Mouse (Mus musculus): Measurements from ENCODE around the gene Spag5.

- TF ChIP-seq CTCF (IDR thresholded peaks at IDR 0.05; ENCODE audit: extremely low read depth, insufficient read length, insufficient replicate concordance, low read depth, low read length) (no peak), POLR2A (IDR thresholded peaks at IDR 0.05; ENCODE audit: low read depth, low read length) (no peak)
These were observed 51.8 kb downstream of the Spag5 start for GRCm38 (mm10) chr11:78353081-78353480.

Data from small intestine, adult 2 months (tissue).